Mouse (Mus musculus): ENCODE data around the gene Bri3. TPM values are rescaled to one million over a fixed set of nuclear protein-coding genes. Genes with fewer than 3 reads are reported as not detected.

The Bri3 gene
- total RNA-seq, 2 experiments from 2014 or later = 12.2 to 29.1 TPM

DNA sequence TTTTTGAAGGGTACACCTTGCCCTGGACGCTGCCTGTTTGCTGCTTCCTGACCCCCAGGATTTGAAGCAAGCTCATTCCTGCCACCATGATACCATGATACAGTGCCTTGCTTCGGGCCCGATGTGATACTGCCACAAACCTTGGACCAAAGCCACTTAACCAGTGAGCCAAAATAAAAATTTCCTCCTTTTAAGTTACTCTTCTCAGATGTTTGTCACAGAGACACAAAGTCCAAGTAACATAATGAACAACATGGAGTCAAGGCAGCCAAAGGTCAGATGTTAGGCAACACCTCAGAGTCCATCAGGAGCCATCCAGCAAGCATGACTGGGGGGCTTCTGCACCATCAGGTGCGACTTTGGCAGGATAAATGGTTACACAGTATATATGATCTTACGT is 11.7 kb upstream of the Bri3 start:
- ATAC-seq (replicated peaks; ENCODE audit: poor library complexity, severe bottlenecking) = no peak

DNA sequence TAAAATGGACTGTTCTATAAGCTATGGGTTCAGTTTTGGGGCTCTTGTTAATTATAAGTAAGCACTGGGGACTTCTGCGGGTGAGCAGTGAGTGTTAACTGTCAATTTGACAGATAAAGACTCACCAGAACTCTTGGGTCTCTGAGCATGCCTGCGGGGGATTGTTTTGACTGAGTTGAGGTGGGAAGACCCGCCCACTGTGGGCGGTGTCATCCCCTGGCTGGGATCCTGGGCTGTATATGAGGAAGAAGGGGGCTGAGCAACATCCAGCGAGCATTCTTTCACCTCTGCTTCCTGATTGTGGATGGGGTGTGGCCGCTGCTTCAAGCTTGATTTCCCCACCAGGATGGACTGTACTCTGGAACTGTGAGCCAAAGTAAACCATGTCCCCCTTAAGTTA is 10.0 kb upstream of the Bri3 start:
- ATAC-seq (replicated peaks; ENCODE audit: poor library complexity, severe bottlenecking) = 0 out of 2 replicates have a peak, but pooled peaks have one; percentile 23

DNA sequence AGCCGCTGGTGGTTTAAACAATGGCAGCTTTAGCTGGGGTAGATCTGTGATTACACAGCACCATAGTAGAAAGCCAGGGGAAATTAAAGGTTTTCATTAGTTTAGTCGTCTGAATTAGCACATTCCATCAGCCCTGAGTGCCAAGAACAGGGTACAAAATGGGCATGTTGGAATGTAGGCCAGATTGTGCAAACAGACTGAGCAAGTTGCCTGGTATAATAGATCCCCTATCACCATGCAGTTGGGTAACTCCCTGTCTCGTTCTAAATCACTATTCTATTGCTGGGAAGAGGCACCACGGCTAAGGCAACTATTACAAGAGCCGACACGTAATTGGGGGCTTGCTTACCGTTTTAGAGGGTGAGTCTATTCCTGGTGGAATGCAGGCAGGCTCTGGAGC is 9.5 kb upstream of the Bri3 start:
- ATAC-seq (replicated peaks; ENCODE audit: poor library complexity, severe bottlenecking) = no peak

DNA sequence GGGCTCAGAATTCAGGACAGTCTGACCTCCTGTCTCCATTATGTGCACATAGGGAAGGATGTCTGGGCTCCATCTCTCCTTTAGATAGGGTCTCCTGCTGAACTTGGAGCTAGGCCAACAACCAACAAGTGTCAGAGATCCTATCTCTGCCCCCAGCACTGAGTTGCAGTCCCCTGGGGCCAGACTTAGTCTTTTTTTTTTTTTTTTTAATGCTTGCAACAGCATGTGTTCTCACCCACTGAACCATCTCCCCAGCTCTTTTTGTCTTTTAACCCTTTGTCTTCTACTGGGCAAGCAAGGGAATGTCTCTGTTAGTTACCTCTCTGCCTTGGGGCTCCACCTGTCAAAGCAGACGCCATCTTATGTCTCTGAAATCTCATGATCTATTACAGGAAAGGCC is 5.3 kb upstream of the Bri3 start:
- no peak for ATAC-seq (replicated peaks; ENCODE audit: poor library complexity, severe bottlenecking)

DNA sequence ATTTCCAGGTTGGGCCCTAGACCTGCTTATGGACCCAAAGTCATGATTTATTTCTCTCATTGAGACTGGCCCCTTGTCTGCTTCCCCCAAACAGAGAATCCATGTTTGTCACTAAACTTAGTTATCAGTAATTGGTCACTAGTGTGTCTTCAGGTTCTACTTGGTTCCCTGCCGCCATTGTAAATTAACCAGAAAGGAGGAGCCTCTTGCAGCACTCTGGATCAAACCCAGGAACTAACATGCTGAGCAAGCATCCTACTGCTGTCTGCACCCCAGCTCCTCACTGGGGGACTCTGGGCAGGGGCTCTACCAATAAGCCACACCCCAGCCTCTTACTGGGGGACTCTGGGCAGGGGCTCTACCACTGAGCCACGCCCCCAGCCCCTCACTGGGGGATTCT is 1.4 kb downstream of the Bri3 start:
- no peak for ATAC-seq (replicated peaks; ENCODE audit: poor library complexity, severe bottlenecking)

DNA sequence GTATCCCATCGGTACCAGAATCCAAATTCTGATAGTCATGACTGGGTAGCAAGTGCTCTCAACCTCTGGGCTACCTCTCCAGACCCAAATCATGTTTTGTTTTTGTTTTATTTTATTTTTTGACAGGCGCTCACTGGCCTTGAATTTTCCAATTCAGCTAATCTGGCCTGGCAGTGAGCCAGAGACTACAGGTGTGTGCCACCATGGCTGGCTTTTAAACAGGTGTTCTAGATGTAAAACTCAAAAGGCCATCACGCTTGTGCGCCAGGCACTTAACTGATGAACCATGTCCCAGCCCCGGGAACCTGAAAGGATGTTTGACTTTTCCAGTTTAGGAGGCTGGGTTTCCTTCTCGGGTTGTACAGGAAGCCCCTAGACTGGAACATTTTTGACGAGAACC is 2.4 kb downstream of the Bri3 start:
- no peak for ATAC-seq (replicated peaks; ENCODE audit: poor library complexity, severe bottlenecking)

DNA sequence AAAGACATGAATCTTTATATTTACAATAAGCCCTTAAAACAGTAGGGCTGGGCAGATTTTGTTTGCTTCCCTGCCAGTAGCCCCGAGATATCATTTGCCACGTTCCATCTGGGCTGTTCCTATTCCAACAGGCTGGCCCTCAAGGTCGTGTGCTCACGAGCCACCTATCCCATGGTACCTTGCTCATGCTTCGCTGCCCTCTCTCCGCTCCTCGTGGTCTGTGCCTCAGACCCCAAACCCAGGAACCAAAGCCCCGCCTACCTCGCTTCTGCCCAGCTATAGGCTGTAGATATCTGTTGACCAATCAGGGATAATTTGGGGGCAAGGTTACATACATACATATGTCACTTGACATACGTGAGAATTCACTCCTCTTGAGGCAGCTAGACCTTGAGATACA is 3.1 kb downstream of the Bri3 start:
- no peak for ATAC-seq (replicated peaks; ENCODE audit: poor library complexity, severe bottlenecking)

DNA sequence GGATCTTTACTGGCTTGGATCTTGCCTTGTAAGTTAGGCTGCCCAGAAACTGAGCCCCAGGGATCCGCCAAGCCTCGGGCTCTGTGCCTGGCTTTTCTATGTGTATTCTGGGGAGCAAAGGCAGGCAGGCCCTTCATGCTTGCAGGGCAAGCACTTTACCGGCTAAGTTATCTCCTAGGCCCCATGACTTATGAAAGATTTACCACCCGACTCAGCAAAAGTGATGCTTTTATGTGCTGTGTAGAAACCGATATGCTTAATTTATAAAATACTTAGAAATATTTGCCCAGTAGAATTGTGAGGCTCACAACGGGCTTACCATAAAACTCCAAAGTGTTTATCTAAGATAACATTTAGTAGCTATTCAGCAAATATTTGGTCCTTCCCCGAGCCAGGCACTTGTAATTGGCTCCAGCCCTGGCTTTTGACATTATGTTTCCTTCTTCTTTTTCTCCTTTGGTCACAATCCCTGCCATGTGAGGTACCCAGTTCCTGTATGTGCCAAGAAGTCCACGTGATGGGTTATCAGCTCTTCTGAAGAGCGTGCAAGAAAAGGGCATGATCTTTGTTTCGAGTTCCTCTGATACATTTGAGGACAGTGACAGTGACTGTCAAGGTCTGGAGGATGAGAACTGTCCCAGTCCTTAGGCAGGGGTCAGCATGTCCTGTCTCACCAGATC is 3.8 kb downstream of the Bri3 start:
- ATAC-seq (replicated peaks; ENCODE audit: poor library complexity, severe bottlenecking) = peak; percentile 79

DNA sequence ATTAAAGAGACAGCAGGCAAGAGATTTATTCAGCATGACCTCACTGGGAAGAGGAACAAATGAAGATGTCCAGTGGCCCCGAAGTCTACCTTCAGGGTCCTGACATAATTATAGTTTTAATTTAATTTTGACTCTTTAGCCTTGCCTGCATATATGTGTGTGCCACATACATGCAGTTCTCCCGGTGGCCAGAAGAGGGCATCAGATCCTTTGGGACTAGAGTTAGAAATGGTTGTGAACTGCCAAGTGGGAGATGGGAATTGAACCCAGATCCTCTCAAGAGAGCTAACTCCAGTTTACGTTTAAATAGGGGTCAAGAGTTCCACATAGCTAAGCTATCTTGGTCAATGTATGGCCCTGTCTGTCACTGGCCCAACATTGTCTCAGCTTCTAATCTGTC is 5.6 kb downstream of the Bri3 start:
- ATAC-seq (replicated peaks; ENCODE audit: poor library complexity, severe bottlenecking) = no peak

DNA sequence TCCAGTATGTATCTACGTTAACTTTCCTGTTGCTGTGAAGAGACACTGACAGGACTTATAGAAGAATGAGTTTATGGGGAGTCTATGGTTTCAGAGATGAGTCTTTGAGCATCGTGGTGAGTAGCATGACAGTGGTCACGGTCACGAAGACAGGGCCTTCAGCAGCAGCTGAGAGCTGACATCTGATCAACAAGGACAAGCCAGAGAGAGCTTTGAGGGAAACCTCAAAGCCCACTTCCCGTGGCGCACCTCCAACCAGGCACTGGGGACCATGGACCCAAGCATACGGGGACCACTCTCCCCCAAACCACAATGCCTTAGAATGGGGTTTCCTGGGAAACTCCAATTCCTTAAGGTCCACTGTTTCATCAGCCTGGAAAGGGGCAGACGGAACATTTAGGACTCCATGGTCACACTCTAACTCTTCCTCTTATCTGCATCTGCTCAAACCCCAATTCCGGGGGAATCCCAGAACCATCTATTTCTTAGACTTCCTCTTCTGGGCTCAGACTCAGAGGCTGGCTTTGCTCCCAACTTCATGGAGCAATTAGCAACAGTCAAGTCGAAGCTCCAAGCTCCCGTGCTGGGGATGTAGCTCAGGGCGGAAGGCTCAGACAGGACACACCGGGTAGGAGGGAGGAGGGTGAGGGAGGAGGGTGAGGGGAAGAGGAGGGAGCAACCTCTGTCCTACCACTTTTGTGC is 7.8 kb downstream of the Bri3 start:
- ATAC-seq (replicated peaks; ENCODE audit: poor library complexity, severe bottlenecking) = peak; percentile 28

DNA sequence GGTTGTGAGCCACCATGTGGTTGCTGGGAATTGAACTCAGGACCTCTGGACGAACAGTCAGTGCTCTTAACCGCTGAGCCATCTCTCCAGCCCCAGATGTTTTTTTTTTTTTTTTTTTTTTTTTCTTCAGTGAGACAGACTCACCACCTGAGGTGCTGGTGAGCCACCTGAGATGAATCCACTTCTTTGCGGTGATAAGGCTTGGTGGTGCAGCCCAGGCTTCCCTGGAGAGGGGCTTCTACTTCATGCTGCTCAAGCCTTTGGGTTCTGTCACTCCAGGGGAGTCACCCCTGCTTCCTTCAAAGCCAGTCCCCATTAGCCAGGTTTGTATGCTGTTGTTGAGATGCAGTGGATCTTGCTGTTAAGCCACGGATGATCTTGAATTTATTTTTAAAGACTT is 9.0 kb downstream of the Bri3 start:
- ATAC-seq (replicated peaks; ENCODE audit: poor library complexity, severe bottlenecking) = no peak

DNA sequence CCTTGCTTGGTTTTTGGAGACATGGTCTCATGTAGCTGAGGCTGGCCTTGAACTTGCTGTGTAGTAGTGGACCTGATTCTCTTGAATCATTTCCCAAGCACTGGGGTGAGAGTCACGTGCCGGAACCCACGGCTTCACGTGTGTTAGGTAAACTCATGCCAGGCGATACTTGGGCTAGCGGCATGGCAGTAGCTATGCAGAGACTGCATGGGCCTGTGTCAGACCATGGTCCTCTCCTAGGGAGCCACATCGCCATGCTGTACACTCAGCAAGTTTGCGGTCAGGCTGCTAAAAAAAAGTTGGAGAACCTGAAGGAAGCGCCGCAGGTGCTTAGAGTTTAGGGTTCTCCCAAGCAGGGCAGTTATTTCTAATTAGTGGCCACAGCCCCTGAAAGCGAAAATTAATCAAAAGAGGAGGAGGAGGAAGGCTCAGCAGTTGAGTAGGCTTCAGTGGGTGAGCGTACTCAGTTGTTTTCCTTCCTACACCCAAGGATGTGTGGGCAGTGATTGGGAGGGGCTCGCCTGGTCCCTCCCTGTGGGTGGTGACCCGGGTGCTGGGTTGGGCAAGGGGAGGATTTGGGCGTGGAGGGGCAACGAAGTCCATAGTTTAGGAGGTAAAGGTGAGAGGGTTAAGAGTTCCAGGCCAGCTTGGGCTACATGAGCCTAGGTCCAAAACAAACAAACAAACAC is 10.0 kb downstream of the Bri3 start:
- peak; percentile 49 for ATAC-seq (replicated peaks; ENCODE audit: poor library complexity, severe bottlenecking)

DNA sequence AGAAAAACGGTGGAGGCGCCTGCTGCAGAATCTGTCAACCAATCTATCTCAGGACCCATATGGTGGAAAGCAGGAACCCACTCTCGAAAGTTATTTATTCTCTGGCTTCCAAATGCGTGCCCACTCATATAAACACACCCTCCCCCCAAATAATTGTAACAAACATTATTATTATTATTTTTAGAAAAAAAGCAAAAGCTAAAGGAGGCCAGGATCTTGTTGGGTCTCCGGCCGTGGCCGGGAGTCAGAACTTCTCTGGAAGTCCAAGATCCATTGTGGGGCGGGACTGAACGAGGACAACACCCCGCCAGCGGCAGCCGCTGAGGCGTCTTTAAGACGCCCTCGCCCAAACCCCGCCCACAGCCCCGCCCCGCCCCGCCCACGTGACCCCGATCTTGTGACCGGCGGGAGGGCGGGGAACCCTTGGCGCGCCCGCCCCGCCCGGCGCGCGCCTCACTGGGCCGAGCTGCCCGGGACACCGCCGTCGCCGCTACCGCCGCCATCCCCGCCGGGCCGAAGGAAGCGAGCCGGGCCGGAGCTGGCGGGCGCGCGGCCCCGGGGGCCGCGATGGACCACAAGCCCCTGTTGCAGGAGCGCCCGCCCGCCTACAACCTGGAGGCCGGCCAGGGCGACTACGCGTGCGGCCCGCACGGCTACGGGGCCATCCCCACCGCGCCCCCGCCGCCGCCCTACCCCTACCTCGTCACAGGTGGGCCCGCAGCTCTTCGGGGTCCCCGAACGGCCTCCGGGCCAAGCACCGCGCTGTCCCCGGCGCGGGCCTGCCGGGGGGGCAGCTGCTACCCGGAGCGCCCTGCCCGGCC is 10.8 kb downstream of the Bri3 start:
- ATAC-seq (replicated peaks; ENCODE audit: poor library complexity, severe bottlenecking) = peak; percentile 24

DNA sequence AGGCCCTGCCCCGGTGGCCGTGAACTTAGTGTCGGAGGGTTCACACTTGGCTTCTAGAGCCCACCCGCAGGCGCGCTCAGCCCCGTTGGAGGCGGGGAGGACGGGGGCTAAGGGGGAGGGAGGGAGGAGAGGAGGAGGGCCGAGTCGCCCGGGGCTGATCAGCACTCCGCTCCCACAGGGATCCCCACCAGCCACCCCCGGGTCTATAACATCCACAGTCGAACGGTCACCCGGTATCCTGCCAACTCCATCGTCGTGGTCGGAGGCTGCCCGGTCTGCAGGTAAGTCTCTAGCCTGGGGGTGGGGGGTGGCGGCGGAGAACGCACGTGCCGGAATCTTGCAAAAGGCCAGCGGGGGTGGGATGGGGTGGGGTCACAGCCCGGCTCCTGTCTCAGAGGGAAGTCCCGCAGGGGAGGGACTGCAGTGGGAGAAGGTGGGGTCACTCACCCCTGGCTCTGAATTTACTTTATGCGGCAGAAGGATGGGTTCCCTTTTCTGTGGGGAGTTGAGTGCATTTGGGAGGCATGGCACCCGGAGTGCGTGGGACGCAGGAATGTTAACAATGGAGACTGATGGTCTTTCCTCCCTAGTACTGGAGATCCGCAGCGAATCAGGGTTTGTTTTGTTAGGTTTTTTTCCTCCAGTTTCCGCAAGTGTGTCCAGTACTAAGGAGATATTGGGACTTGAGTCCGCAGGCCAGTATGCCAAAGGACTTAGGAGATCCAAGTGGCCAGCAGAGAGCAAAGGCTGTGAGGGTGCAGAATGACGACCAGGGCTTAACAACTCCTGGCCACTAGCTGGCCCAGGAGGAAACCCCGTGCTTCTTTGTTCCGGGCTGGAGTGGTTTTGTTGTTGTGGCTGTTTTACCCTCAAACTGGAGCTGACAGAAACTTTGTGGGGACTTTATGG is 11.6 kb downstream of the Bri3 start:
- ATAC-seq (replicated peaks; ENCODE audit: poor library complexity, severe bottlenecking) = peak; percentile 47

DNA sequence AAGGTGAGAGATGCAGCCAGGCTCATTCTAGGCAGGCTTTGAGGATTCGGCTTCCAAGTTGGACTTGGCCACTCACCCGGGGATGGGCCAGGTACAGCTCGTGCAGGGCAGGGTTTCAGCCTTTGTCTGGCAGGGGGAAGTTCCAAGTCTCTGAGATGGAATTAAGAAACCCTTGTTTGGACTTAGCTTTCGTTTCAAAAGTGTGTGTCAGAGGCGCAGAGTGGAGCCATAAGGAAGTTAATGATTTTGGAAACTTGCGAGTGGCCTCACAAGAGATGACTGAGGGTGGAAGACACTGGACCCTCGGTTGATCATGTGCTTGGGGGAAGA is 12.3 kb downstream of the Bri3 start:
- peak; percentile 19 for ATAC-seq (replicated peaks; ENCODE audit: poor library complexity, severe bottlenecking)

DNA sequence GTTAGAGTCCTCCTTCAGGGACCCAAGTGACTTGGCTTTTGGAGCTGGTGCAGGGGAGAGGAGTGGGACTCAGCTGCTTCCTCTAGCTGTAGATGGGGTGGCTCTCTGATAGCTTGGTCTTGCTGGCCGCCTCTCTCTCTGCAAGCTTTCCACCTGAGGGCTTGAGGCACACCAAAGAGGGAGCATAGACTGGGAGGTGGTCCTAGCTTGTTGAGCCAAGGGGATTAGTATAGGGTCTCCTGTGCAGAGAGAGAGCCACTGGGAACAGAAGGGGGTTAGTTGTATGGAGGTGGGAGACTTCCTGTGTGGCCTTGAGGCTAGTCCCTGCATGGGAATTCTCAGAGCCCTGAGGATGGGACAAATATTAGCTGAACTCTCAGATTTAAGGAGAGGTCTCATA is 12.7 kb downstream of the Bri3 start:
- ATAC-seq (replicated peaks; ENCODE audit: poor library complexity, severe bottlenecking) = no peak

DNA sequence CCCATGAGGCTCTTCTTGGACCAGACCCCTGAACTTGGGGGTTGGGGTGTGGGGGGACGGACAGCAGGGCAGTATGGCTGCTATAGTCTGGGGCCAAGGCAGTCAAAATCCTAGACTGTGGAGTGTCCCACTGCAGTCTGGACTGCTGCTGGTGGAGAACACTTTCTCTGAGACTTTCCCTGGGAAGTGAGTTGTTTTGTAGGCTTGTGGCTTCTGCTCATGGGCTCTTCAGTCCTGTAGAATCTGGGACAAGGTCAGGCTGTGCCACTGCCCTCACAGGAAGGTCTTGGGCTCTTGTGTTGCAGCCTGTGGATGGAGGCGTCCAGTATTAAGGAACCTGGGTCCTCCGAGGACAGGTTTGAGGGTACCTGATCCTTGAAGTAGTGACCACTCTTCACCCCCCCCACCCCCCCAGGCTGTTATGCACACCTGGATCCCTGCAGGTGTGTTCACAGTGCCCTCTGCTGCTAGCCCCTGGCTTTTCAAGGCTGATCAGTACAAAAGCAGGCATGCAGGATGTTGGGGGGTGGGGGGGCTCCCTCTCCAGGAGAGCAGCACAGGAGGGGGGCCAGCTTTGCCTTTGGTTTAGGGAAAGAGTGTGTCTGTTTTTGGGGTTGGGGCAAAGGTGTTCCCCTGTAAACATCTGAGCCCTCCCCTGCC is 13.3 kb downstream of the Bri3 start:
- ATAC-seq (replicated peaks; ENCODE audit: poor library complexity, severe bottlenecking) = no peak

DNA sequence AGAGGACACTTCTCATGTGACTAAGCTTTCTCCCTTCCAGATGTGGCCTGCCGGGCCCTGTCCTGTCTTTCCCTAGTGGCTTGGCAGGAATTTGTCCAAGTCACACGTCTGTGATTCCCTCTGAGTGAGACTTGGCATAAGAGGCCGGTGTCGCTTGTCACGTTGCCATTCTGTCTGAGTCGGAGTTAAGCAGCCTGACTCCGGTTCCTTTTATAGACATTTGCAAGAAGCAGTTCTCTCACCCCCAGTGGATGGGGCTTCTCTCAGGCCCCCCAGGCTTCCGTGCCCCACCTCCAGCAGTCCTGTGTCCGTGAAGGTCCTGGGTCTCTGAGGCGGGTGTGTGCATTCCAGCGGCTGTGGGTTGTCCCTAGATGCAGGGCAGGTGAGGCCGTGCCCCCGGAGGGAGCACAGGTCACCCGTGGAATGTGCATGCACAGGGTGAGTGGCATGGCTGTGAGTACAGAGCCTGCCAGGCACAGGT is 13.9 kb downstream of the Bri3 start:
- no peak for ATAC-seq (replicated peaks; ENCODE audit: poor library complexity, severe bottlenecking)

DNA sequence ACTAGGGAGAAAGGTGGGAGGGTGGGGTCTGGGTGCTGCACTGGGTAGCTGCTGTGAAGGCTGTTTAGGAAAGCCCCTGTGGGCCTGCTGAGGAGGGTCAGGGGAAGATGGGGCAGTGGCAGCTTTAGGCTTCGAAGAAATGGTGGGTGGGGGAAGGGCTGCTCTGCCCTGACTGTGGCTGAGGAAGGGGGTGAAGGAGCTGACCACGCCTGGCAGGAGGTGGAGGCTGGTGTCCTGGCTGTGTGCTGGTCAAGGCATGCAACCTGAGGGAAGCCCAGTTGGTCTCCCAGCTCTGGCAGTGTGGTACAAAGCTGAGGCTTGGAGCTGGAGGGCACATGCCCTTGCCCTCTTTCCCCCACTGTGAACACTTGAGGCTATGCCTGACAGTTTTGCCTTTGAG is 14.4 kb downstream of the Bri3 start:
- ATAC-seq (replicated peaks; ENCODE audit: poor library complexity, severe bottlenecking) = no peak

All from granulocyte monocyte progenitor cell, adult 5-6 weeks (primary cell).